Mouse (Mus musculus) c-Kit-positive CD71-positive TER-119-positive erythroid progenitor cells, embryonic 14.5 days (primary cell): Measurements from ENCODE around the gene Kansl1l.
A peak's percentile ranks its signal among the peaks of the same experiment; 100 is the strongest.

Source experiments
- DNase-seq: peaks from one replicate; pipeline ENCODE4 v3.0.0-alpha.2; 2013; ENCODE audit warnings: low spot score

Gene Kansl1l

DNA sequence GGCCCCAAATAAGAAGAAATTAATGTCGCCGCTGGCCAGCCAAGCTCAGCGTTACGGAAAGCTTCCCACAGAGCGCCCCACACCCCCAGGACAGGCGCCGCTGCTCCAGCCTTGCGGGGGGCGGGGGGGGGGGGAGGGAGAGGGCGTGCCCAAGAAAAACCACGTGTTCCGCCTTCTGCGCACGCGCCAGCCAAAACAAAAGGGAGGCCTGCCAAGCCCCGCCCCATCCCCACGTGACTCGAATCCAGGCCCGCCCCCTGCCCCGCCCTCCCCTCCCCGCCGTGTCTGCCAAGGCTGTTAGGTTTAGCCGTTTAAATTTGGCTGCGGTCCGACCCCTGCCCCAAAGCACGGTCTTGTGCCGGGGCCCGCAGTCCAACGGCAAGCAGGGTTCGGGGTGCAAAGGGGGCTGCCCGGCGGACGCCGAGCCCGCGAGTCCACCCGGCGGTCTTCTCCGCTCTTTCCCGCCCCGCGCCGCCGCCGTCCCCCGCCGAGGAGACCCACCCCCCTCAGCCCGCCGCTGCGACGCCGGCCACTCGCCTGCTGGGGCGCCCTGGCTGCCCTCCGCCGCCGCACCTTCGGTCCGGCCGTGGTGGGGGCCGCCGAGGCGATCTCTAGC lies 417 bp downstream of the Kansl1l start:
- DNase-seq, result peak; percentile 88

DNA sequence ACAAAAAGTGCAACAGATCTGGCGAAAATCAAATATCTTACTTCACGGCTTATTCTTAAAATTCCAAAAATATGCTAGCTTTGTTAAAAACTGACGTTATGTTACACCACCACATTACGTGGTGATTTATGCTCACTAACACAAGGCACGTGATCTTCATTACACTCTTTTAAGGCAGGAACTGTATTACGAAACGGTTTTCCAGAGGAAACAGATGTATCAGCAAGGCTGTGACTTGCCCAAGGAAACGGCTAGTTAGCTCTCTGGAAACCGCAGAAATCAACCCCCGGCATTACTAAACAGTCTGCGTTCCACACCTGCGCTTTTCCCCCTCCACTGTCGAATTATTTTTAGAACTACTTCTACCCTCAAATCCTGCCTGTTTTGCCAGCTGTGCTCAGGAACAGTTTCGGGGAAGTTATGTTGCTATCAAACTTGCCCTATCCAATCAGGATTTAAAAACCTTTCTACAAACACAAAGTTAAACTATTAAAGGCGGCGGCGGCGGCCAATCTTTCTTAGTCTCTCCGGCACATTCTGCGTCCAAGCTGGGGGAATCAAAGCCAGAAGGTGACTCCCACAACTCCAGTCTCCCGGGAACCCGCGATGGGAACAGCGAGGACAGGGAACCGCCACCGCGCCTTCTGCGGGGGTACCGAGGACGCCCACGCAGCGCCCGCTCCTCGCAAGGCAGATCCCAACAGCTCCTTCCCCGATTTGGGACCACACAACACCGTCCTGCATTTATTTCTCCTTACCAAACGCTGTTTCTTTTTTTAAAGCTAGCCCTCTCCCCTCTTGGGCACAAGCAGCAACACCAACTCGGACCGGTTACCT lies 1.2 kb downstream of the Kansl1l start:
- DNase-seq, result peak; percentile 40

GRCm38 (mm10) chr1:66814756-66815155 lies 2.6 kb downstream of the Kansl1l start:
- peak; percentile 14 for DNase-seq

DNA sequence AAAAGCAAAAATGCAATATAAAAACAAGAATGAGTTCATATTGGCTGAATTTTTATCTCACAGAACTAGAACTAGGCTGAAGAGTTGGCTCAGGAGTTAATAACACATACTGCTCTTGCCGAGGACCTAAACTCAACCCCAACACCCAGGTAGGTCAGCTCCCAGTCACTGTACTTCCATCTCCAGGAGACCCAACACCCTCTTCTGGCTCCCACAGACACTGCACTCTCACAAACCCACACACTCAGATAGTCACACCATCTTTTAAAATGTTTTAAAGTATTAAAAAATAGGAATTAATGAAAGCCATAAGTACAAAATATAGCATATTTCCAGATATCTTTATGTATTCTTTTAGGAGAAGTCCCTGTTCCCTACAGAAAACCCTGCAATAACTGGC lies 4.2 kb downstream of the Kansl1l start:
- DNase-seq, result no peak

DNA sequence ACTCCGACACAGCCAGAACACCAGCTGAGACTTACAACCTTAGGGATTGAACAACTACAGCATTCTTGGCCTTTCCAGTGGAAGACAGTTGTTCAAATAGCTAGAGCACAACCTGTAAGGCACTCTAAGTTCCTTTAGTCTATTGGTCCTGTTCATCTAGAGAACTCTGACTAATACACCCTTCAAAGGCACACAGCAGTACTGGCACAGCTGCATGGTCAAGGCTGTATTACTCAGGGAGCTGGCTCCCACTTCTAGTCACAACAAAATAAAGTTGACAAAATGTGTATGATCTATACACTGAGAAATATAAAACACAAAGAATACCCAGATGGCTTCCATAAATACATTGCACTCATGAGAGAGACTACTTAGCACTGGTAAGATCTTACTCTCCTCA lies 10.5 kb downstream of the Kansl1l start:
- DNase-seq, result no peak

DNA sequence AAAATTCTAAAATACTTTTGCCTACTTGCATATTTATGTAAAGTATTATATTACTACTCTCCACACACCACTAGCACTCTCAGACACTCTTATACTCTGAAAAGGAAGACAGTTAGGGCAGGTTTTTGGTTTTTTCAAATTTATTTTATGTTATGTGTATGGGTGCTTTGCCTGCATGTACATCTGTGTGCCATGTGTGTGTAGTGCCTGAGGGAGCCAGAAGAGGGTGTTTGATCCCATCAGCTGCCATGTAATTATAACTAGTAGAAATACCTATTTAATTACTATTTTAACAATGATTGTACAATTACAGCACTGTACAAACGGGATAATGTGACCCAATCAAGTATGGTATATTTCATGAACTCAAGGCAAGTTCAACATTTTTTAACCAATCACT lies 12.0 kb downstream of the Kansl1l start:
- no peak for DNase-seq

DNA sequence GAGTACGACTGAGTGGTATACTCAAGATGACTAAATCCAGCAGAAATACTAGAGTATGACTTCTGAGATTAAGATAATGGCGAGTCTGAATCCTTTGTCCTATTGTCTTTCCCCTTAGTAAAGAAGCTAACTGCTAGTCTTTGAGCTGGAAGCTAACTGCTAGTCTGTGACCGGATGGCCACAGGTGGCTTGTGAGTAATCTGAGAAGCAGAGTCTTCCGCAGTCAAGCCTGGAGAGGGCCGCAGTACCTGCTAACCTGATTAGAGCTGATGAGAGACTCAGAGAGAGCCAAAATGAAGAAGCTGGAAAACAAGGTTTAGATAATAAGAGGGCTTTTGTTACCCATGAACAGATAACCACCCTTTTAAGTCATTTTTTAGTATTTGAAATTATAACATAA lies 12.7 kb downstream of the Kansl1l start:
- no peak for DNase-seq

DNA sequence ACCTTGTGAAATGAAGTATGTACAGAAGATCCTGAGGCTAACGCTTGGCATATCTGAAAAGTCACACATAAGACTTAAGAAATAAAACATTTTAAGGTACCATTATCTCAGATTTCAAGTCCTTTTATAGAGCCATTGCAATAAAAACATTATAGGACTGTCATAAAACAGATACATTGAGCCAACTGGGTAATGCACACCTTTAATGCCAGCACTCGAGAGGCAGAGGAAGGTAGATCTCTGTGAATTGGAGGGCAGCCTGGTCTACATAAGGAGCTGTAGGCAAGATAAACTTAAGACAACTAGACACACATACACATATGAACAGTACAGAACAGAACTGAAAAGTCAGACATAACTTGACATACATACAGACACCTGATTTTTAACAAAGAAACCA lies 19.4 kb downstream of the Kansl1l start:
- no peak for DNase-seq

GRCm38 (mm10) chr1:66792838-66793466 lies 24.4 kb downstream of the Kansl1l start:
- DNase-seq, result no peak

- DNase-seq, result no peak
These were observed 35.1 kb downstream of the Kansl1l start for GRCm38 (mm10) chr1:66782296-66782695.

DNA sequence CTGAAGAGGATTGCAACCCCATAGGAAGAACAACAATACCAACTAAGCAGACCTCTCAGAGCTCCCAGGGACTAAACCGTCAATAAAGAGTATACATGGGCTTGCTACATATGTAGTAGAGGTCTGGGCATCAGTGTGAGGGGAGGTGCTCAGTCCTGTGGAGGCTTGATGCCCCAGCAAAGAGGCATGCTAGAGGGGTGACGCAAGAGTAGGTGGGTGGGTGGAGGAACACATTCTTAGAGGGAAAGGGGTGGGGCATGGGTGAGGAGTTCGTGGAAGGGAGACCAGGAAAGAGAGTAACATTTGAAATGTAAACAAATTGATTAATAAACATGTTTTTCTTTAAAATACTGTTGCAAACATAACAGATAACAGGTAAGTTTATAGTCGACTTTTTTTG lies 36.3 kb downstream of the Kansl1l start:
- DNase-seq, result no peak

DNA sequence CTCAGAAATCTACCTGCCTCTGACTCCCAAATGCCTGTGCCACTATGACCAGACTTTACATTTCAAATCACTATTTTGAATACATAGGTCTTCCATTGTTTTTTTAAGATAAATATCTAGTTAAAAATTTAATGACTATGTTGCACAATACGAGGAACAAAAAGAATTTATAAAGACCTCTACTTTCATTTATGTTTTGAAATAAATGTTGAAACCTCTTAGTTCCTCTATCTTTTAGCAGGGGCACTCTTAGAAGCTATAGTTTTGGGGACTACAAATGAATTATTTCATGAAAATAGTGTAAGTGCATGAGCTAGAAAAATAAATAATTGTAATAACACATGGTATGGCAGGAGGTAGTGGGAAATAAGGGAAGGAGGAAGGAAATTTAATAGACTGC lies 38.6 kb downstream of the Kansl1l start:
- no peak for DNase-seq

DNA sequence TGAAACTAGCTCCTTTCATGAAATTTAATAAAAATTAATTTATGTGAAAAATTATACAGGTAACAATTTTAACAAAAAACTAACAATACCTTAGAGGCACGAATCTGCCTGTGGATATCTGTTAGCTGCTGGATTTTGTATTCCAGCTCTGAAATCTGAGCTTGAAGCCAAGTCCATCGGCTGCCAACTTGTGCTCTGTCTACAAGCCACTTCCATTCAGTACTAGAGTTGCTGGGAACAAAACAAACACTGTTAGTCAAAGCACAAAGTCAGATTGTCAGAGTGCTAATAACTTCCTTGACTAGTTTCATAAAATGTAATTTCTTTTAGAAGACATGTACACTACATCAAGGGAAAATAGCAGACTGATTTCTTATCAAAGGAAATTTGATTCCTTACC lies 39.5 kb downstream of the Kansl1l start:
- DNase-seq, result no peak

DNA sequence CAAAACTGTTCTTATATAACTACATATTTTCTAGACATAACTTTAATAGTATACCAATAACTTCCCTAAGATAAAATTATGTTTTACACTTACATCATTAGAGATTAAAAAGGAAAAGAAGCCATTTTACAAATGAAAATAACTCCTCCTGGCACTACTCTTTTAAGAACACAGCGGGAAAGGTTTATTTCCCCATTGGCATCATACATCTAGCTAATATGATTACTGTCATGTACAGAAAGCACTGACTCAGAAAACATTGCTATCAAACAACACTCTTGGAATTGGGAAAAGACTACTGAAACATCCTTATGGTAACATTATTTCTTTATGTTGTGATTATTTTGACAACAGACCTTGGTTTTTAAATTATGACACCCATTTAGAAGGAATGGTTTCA lies 48.6 kb downstream of the Kansl1l start:
- no peak for DNase-seq

DNA sequence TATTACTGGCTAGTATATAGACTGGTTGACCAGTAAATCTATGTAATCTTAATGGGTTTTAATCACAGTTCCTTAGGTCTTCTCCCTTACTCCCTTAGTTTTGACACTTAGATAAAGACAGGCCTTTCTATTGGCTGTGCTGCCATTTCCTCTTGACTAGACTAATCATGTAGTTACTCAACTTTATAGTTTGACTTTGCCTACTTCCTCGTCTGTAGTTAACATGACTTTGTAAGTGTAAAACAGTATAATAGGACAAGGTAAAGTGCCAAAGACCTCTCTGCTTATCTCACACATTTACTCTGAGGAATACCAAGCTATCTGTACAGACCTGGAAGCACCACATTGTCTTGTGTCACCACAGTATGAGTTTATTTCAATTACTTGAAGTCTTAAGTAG lies 86.8 kb downstream of the Kansl1l start:
- DNase-seq, result no peak

- no peak for DNase-seq
These were observed 104.5 kb downstream of the Kansl1l start for GRCm38 (mm10) chr1:66712859-66713258.

GRCm38 (mm10) chr1:66704523-66704922 lies 112.8 kb downstream of the Kansl1l start:
- no peak for DNase-seq

DNA sequence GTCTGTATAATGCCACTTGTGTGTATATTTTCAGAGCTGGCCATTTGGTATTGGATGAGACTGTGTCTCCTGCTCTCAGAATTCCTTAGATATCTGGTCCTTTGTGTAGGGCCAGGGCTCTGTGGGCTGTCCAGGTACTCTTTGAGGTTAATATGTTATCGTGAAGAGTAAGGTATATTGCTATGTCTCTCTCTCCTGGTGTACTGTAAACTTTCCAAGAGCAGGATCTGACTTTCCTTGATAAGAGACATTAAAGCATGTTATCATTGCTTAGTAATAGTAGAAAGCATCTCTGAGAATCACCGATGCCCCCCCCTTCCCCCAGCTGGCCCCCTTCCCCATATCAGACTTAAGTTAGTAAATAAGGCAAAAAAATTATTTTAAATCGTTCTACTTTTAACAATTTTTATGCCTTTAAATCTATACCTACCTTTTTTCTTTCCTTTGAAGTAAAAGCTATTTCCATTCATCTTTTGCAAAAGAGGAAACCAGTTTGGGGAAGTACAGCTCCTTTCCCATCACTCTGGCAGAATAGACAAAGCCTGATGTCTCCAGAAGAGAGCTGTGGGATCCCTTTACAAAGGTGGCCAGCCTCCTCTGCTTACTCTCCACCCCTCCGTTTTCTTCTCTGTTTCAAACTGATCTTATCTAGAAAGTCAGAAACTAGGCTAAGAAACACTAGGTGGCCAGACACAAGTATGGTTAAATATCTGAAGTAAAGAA lies 114.6 kb downstream of the Kansl1l start:
- DNase-seq, result no peak

DNA sequence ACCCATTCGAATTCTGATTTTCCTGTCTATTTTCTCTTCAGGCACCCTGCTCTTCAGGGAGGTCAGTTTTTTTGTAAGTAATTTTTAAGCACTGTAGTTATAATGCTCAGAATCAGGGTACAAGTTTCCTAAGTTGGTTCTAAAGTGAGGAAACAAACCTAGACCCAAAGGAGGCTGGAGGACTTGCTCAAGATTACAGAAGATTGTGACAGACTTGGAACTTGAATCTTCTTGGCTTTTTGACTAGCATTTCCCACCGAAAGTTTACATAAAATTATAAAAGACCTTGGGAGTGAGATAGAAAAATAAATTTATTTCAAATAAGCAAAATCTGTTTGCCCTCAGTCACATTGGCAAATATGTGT lies 115.8 kb downstream of the Kansl1l start:
- DNase-seq, result no peak

DNA sequence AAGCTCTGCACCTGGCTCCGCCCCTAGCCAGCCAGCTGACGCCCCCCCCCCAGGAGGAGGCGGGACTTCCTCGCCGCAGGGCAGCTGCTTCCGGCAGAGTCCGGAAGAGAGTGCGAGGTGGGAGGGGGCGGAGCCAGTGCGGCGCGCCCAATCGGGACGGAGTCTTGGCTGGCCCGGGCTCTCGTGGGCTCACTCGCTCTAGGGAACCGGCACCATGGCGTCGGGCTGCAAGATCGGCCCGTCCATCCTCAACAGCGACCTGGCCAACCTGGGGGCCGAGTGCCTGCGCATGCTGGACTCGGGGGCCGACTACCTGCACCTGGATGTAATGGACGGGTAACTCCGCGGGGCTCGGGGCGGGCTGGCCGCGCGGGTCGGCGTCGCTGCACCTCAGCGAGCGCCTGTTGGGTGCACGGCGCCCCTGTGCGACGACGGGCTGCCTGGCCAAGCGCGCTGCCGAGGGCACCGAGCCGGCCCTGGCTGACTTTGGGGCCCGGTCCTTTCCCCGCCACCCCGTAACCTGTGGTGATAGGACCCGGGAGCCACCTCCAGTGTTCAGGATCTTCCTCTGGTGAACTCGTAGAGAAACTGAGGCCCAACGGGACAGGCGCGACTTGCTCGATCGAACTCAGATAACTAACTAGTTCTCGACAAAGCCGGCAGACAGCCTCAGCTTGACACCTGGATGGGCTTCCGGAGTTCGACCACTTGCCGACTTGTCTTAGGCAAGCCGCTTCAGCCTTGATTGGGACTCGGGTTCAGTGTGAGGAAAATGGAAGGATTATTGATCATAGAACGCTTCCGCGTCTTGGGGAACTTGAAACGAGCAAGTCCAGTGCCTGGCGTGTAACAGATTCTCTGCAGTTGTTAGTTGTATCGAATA lies 116.4 kb downstream of the Kansl1l start, which contains the start of gene Rpe:
Rpe (plus strand) TSS at position 139 of the 883 bp plus-strand sequence.
- peak; percentile 89 for DNase-seq

DNA sequence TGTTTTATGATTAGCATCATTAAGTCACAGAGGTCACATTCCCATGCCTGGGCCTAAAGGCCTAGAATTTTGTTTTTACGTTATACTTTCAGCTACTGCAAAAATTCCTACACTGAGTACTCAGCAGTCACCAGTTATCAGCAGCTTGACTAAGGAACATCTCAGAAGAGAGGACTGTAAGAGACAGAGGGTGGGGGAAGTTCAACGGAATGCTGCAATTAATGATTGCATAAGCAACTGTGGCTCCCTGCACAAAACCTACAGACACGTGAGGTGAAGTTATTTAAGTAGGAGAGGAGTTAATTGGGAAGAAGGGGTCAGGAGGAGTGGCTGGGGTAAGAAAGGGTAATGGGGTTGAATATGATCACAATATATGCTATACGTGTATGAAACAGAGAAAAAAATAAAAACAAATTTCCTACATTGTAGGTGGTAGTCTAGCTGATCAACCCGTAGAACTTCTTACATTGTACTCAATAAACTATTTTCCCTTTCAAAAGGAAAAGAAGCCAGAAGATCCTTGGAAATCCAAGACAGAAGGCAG lies 117.1 kb downstream of the Kansl1l start:
- DNase-seq, result no peak
